Mouse (Mus musculus) MEL (cell line): ENCODE data around the gene Pitpnb.

ENCODE experiments used
- ETS1 ChIP-seq: IDR thresholded peaks from 2 replicates; pipeline ENCODE4 v1.6.1; 2012; ENCODE audit warnings: low read depth, mild to moderate bottlenecking, inconsistent platforms, low read length, improper control_type of control experiment, moderate library complexity
- GATA1 ChIP-seq: IDR thresholded peaks from 2 replicates; pipeline ENCODE4 v1.6.1; 2011; ENCODE audit warnings: low read depth, low read length, improper control_type of control experiment

DNA sequence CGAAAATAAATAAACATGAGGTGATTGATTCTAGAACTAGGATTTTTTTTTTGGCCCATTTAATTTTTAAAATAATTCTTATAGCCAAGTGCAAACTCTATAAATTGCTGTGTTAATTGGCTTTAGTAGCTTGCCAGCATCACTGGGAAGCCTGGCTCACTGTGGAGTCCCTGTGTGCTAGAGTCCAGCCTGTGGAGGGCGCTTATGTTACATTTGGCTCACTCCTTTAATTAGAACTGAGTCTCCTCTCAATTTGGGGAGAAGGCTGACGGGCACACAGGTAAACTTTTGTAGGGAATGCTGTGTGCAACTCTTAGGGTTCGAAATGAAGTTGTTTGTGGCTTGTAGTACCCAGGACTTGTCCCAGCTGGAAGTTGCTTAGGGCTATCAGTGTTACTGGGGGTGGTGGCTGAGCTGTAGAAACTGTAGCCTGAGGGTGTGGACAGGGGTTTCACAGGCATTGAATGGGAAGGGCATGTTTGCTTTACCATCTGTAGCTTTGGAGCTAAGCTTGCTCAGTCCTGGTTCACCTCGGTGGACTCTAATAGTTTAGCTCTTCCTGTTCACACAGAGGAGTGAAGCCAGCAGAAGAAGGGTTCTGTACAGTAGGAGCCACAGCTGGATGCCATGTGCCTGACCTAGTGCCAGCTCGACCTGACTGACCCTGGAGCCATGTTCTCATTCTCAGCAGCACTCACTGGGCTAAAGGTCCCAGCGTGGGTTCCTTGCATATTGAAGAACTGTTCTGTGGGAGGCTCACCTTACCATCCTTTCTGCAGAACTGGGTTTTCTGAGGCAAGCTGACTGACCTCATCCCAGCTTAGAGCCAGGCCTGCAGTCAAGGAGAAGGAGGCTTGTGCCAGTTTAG lies 47.8 kb downstream of the Pitpnb start:
- TF ChIP-seq GATA1 (no peak), ETS1 (no peak)
